Mouse (Mus musculus): ENCODE results near the gene Gm40193.
"Not testable (repeated sequence)": the region's sequence is repeated elsewhere in the genome, so short reads cannot be mapped to it uniquely, and the experiment has no call there.

Gm40193 gene

DNA sequence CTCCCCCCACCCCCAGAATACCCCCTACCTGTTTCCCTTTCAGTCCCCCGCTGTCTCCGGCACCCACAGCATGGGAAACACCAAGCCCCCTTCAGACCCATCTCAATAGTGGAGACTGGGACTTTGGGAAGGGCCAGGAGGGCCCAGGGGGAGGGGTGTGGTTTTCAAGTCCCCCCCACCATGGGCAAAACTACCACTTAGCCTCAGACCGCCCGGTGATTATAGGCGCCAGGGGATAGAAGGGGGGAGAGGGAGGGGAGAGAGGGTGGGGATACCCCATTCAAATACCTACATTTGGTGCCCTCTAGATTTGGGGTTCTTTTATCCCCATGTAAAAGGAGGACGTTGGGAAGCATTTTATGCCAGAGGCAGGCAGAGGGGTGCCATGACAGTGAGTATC, at the start of gene Gm40193:
Gene Gm40193 (minus strand): TSS at position 101 of the 400 bp plus-strand sequence.
- DNase-seq (ENCODE audit: low spot score in 2 of 2): no peak

DNA sequence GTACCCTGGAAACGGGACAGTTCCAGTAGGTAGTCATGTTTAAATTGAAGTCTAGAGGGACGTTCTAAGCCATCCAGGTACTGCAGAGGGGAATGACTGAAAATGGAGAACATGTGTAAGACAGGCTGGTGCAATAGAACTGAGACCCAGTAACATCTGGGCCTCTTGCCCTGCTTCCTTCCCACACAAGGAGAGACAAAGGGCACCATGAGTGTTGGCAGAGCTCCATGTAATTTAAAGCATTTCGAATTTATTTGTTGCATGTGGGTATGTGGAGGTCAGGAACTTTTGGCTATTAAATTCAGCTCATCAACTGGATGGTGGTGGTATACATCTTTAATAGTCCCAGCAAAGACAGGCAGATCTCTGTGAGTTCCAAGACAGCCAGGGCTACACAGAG, 49.5 kb upstream of the Gm40193 start:
- no peak for DNase-seq (ENCODE audit: low spot score in 2 of 2)

DNA sequence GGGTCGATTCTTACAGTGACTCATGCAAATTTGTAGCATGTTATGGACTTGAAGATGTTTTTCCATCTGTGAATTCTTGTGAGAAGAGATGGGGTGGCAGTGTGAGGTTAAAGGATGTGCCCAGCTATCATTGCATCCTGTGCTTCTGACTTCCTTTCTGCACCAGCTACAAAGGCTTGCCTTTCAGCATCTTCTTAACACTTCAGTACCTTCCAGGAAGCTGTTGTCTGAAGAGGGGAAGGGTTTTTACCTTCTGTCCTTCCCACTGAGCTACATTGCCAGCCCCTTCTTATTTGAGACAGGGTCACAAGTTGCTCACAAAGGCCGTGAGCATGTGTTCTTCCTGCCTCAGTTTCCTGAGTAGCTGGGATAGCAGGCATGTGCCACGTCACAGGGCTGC, 48.2 kb upstream of the Gm40193 start:
- no peak for DNase-seq (ENCODE audit: low spot score in 2 of 2)

DNA sequence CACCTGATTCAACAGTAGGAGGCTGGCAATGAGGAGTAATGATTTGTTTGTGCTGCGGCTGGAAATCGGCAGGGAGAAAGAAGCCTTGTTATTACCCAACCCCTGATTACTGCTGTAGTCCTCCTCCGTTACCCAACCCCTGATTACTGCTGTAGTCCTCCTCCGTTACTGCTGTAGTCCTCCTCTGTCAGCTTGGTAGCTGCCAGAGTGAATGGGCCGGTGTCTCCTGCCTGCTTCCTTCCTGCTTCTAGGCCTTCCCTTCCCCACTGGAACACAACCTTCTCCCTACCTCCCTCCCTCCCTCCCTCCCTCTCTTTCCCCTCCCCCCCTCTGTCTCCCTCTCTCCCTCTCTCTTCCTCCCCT, 47.6 kb upstream of the Gm40193 start:
- DNase-seq (ENCODE audit: low spot score in 2 of 2): no peak

DNA sequence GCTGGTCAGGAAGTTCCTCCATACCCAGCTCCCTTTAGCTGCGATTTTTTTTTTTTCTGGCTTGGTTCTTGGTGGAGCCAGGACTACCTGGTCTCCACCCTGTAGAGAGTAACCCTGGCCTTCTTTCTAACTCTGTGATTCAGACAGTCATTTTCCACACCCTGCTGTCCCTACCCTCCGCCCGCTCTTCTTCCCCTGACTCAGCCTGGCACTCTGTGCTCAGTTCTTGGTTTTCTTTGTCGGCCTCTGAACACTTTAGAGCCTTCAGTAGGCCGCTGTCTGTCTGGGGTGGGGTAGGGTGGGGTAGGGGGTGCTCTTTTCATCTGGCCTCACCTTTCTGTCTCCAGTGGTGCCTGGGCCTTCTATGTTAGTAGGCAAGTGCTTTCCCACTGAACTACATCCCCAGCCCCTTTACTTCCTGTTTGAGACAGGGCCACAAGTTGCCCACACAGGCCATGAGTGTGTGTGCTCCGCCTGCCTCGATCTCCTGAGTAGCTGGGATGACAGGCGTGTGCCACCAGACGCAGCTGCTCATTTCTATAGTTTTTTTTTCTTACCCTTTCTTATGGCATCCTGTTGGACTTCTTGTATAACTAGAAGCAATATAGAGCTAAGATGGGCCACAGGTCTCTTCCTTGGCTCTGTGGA, 47.1 kb upstream of the Gm40193 start:
- DNase-seq (ENCODE audit: low spot score in 2 of 2): no peak

DNA sequence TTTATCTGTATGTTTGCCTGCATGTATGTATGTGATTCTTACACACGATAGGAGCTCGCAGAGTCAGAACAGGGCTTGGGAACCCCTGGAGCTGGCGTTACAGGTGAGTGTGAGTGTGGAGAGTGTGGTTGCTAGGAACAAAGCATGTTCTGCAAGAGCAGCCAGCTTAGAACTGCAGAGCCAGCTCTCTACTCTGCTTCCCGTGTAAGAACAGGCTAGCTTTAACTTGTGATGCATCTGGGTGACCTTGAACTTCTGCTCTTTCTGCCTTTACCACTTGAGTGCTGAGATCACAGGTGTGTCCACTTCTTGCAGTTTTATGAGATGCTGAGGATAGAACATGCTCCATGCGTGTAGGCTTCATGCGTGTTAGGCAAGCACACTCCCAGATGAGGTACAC, 46.2 kb upstream of the Gm40193 start:
- no peak for DNase-seq (ENCODE audit: low spot score in 2 of 2)

DNA sequence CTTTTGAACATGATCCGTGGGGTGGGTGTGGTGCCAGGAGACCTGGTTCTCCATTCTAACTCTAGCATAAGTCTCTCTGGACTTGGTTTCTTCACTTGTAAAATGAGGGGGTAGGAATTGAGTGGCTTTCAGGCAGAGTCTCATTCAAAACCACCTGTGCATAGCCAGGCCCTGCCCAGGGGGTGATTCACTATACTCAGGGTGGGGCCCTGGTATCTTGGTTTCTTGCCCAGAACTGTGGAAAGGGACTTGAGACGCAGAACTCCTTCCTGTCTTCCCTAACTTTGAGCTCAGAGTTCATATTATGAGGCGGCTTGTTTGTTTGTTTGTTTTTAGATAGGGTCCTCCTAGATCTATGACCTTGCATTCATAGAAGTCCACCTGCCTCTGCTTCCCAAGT, 44.5 kb upstream of the Gm40193 start:
- DNase-seq (ENCODE audit: low spot score in 2 of 2): no peak

DNA sequence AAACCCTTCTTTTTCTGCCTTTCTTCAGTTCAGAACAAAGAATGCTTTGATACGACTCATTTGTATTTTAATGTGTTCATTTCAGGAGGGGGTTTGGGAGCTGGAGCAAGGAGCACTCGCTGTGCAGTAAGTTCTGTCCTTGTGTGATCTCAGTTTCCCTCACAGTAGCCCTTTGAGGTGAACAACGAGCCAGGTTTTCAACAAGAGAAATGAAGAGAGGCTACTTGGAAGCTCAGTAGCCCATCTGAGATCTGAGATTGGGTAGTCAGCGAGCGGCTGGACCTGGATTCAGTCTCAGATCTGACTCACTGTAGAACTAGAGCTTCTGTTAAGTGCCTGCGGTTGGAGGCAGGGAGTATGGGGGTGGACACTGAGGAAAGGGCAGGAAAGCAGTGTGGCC, 41.1 kb upstream of the Gm40193 start:
- DNase-seq (ENCODE audit: low spot score in 2 of 2): peak in 1 of 2 experiments; percentile 45

DNA sequence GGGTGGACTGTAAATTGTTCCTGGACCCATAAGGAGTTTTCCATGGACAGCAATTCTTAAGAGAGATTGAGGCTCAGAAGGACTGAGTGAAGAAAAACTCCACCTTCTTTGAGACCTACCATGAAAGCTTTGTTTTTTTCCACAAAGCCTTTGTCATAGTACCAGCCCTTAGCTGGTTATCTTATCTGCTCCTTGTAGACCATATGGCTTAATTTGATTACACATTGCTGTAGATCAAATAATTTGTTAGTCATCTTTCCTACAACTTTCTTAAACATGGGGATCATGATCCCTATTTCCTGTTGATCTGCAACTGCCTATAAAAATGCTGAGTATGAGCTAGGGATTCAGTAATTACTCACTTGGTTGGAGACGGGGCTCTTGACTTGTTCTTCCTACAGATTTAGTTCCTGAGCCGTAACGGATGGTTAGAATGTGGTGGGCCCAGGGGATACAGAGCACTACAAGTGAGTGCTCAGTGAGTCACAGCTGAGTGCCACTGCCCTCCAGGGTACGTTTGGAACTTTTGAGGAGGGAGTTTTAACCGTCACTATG, 39.7 kb upstream of the Gm40193 start:
- DNase-seq (ENCODE audit: low spot score in 2 of 2): no peak

DNA sequence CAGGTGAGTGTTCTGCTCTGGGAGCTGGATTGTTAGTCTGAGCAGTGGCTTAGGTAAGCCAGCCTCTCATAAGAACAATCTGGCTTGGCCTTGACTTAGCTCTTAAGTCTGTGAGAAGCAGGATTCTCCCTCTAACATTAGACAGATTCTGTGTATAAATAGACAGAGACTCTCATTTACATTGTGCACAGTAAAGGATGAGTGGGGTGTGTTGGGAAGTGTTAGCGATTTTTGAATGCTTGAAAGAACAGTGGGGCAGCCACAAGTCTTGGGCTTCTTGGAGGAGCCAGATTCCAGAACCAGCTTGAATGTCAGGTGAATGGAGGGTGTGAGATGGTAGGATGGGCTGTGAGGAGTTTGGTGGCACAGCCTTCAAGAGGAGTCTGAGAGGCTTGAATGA, 38.9 kb upstream of the Gm40193 start:
- DNase-seq (ENCODE audit: low spot score in 2 of 2): no peak

DNA sequence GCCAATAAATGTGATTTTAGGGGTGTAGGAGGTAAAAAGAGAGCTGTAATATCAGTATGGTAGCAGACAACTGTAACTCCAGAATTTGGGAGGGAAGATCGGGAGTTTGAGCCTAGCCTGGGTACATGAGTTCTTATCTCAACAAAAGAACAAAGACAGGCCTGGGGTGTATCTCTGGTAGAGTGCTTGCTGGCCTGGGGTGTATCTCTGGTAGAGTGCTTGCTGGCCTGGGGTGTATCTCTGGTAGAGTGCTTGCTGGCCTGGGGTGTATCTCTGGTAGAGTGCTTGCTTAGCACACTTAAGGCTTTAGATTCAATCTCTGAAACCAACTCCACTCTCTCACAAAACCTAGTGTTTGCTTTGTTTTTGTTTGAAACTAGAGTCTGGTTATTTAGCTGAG, 37.9 kb upstream of the Gm40193 start:
- DNase-seq (ENCODE audit: low spot score in 2 of 2): not testable (repeated sequence)

DNA sequence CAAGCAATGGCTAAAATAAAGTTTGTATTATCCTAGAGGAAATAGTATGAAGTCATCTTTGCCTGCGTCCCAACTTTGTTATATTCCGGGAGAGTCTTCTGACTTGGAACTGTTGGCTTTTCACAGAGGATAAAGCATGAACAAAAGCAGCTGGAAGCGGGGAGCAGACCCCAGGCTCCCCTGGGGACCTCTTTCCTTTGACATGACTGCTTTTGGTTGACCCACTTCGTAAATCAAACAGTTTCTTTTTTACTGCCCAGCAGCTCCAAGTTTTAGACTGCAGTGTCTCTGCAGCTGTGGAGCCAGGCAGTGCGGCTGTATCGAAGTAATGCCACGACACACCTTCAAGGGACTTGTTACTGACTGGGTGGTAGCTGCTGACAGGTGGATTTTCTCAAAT, 33.8 kb upstream of the Gm40193 start:
- DNase-seq (ENCODE audit: low spot score in 2 of 2): no peak

DNA sequence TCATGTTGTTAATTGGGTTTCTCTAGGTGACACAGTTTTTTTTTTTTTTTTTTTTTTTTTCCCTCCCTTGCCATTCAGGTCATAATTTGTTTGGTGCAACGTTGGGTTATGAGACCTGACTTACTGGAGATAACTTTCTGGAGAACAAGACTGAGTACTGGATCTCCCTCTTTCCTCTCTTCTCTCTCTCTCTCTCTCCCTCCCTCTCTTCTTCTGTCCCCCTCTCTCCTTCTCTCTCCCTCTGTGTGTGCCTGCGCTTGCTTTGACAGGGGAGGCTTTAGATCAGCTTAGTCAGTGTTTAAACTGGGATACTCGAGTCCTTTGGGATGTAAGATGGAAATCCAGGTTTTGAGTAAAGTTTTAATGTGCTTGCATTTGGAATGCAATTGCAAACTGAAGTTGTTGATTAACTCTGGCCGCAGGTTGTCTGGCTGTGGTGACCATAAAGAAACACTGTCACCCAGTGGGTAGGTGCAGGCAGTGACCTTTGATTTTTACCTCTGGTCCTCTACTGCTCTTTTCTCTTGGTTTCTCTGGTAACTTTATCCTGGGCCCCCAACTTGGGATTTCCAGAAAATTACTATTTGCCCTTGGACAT, 31.6 kb upstream of the Gm40193 start:
- DNase-seq (ENCODE audit: low spot score in 2 of 2): no peak

DNA sequence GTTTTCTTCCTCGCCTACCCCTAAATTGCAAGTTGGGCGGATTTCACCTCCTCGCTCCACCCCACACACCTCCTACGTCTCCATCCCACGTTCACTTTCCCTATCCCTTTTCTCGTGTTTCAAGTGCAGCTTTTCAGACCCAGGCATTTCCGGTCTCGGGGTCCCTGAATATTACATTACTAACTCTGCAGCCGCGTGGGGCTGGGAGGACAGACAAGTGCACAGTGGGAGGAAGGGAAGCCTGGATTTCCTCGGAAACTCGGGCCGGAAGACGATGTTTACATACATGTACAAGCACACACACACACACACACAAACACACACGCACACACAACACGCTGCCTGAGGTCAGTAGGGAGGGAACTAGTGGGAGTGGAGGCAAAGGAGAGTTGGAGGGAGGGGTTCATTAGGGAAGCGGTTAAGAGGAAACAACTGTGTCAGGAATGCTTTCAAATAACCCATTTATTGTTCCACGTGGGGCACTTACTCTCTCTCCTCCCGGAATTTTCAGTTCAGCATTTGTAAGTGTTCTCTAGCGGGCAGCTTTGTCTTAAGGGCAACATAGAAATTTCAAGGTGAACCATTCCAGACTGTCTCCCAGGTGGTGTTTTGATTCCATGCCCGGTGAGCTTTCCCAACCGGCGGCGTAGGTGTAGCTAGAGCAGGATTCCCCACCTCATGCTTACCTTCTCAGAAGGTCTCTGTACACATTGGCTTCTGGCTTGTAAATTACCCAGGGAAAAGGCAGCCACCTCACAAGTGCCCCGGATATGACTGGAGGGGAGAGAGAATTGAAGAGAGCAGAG, 30.9 kb upstream of the Gm40193 start:
- peak in 1 of 2 experiments; percentile 55 for DNase-seq (ENCODE audit: low spot score in 2 of 2)

DNA sequence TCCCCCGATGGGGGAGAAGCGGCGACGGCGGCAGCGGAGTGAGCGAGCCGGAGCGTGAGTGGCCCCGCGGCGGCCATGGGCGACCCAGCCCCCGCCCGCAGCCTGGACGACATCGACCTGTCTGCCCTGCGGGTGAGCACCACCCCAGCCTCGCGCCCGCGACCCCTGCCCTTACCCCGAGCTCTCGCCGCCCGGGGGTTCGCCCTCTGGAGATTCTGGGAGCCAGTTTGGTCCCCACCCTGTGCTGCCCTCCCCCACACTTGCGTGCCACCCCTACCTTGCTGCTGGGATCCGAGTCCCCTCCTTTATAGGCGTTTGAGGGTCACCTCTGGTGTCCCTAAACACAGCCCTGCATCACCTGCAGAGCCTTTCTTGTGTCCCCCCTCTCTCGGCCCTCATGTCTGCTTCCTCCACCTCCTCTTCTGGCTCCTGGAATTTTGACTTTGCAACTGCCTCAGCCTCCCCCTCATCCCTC, 30.3 kb upstream of the Gm40193 start:
- no peak for DNase-seq (ENCODE audit: low spot score in 2 of 2)

DNA sequence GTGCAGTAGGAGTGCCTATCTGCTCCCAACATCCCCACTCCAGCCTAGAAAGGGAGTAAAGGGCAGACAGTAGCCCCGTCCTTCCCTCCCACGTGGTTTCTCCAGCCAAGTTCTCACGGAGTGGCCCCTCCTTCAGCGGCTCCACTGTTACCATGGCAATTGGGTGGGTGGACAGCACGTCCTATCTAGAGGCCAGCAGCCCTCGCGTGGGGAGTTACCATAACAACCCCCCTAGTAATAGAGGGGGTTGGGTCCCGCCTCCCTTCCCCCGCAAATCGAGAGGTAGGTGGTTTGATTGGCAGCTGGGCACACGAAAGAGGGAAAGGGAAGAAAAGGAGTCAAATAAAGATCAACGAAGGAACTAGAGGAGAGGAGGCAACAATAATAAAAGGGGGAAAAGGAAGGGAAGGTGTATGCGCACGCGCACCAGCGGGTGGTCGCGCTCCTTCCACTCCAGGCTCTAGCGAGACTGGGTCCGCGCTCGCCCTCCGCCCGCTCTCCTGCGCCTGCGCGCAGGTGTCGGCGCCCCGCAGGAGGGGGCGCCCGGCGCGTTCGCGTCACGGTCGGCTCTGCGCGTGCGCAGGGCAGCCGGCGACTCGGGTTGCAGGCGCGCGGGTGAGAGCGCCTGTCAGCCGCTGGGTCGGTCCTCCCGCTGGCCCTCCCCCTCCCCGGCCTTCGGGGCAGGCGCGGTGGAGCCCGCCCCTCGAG, 29.7 kb upstream of the Gm40193 start, which contains the start of gene Mink1:
Gene Mink1 (plus strand): TSS at position 595 of the 708 bp plus-strand sequence.
- DNase-seq (ENCODE audit: low spot score in 2 of 2): peak; percentile 93 to 95

DNA sequence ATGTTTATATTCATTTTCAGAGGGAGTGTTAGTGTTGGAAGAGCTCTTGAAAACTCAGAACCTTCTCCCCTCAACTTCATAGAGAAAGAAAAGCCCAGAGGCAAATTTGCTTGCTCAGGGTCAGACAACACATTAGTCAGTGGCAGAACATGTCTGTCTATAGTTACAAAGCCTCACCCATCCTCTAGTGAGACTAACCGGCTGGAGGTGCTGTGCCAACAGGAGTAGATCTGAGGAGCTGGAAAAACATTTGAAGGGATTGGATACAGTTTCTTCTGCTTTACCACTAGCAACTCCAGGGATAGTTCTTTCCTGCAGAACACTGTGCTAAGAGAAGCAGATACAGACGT, 29.2 kb upstream of the Gm40193 start:
- no peak for DNase-seq (ENCODE audit: low spot score in 2 of 2)

DNA sequence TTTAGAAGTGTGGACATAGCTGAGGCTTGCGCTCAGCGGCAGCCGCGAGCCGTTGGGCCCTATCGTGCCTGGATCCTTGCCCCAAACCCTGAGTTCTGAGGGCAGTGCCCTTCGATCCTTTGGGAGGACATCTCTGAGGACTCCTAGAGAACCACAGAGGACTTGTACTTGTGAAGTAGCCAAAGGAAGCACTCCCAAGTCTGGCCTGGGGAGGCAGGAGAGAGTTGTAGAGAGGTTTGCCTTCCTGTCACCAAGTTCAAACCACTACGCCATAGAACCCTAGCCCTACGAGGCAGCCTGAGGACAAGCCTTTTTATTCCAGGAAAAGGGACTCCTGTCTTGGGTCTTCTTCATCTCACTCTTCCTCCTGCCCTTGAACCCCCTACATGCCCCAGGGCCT, 24.8 kb upstream of the Gm40193 start:
- no peak for DNase-seq (ENCODE audit: low spot score in 2 of 2)

DNA sequence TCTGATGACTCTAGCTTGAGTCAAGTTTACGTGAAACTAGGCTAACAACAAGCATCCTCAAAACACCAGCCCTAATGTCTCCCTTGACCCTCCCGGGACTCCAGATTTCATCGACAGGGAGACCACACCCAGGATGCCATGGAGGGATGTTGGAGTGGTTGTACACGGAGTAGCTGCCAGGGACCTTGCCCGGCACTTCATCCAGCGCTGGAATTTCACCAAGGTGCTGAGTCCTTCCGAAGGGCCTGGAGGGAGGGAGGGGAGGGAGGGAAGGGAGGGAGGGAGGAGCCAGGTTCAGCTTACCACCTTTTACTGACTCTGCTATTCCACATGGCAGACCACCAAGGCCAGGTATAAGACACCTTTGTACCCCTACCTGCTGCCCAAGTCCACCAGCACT, 21.2 kb upstream of the Gm40193 start:
- no peak for DNase-seq (ENCODE audit: low spot score in 2 of 2)

DNA sequence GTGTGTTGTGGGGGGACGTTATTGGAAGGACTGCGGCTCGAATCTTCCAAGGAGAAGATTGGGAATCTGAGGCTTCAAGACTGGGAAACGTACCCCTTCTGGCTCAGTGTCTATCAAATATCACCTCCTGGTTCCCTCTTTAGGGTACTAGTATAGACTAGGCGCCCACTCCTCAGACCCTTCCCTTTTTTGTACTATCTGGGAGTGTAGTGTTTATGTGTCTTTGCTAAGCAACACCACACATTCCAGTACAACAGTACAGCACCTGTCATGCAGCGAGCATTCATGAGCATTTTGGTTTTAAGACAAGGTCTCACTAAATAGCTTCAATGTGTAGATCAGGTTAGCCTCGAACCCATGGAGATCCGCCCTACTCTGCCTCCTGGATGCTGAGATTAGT, 18.8 kb upstream of the Gm40193 start:
- no peak for DNase-seq (ENCODE audit: low spot score in 2 of 2)

DNA sequence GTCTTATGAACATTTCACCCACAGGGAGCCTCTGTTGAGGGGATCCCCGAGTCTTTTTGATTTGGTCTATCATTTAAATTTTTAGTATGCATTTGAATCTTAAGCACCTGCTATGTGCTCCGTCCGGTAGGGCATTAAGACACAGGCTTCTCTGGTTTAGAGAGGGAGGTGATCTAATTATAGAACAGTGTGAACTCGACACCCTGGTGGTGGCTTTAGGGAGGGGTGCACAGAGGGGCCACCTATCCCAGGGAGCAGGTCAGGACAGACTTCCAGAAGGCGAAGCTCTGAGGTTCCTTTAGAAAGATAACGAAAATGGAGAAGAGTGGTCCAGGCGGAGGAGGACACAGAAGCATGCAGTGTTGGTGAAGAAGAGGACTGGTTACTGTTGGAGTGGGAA, 11.8 kb upstream of the Gm40193 start:
- DNase-seq (ENCODE audit: low spot score in 2 of 2): no peak

DNA sequence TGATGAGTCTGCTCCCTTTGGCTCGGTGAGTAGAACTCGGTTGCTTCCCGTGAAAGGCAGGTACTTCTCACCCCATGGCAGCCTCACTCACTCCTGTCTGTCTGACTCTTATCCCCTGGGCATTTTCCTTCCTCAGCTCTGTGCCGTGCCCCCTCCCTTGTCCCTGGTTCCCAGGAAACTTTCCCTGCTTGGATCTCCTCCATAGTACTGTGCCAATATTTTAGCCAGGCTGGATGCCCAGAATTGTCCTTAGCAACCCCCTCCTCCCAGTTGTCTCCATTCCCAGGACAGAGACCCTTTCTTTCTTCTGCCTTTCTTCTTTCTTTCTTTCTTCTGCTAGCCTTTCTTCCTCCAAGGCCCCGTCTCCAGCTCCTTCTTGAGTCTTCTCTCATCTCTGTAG, 8.7 kb upstream of the Gm40193 start:
- DNase-seq (ENCODE audit: low spot score in 2 of 2): peak; percentile 57 to 59
